Mouse (Mus musculus): ENCODE data around the gene Abca8a. TPM values are rescaled to one million over a fixed set of nuclear protein-coding genes. Genes with fewer than 3 reads are reported as not detected.

The Abca8a gene
- polyA plus RNA-seq (2014; fragmentation: Nextera tagmentation; extraction: Ambion mirVana): 2.5 and 3.2 TPM in 2 replicates

DNA sequence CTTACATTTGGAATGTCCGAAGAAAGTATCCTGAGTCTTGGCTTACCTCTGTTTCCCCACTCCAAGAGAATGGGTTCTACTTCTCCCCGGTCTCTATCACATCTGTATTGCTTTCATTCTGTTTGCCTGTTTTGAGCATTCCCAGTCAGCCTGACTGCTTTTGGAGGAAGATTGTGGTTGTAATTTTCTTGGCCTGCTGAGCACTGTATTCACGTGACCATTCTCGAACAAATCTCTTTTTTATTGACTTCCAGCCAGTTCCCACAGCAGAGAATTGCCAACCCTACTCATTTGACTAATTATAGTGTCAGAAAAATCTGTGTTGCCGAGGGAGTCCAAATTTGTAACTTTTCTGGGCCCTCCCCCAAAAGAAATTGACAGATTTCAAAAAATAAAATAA, at the start of gene Abca8a:
TSS of gene Abca8a (minus strand) at position 121 of the 400 bp plus-strand sequence.
- Histone ChIP-seq H3K36me3 (ENCODE audit: control insufficient read depth, insufficient read depth, low read length) (no peaks in the 10 kb centered on the region), H3K4me3 (ENCODE audit: control insufficient read depth in 1 of 2, insufficient read depth in 1 of 2, low read depth in 1 of 2, low read length in 2 of 2) (no peak within 1 kb of the TSS), H3K9ac (ENCODE audit: low read length) (no peak within 1 kb of the TSS), H3K9me3 (ENCODE audit: control insufficient read depth, low read length) (0 out of 2 replicates have a peak, but pooled peaks cover 4% of the 10 kb centered on the region), H3K4me2 (ENCODE audit: low read length) (no peak within 1 kb of the TSS; the same call in 1 of the 2 replicates), H3K4me1 (ENCODE audit: control insufficient read depth in 2 of 2, insufficient read depth in 2 of 2, low read length in 2 of 2) (no peaks in the 10 kb centered on the region), H3K27me3 (ENCODE audit: control insufficient read depth, insufficient read depth, low read length) (no peaks in the 10 kb centered on the region), H3K27ac (replicated peaks in 1 of 2; ENCODE audit: control insufficient read depth in 1 of 2, insufficient read depth in 1 of 2, low read depth in 2 of 2, low read length in 2 of 2) (no peak within 1 kb of the TSS)
- 70% methylated on average over 5 of the region's 5 CpGs for WGBS
- ATAC-seq (ENCODE audit: insufficient number of reproducible peaks, insufficient read depth, low FRiP score, low read depth): no peak

DNA sequence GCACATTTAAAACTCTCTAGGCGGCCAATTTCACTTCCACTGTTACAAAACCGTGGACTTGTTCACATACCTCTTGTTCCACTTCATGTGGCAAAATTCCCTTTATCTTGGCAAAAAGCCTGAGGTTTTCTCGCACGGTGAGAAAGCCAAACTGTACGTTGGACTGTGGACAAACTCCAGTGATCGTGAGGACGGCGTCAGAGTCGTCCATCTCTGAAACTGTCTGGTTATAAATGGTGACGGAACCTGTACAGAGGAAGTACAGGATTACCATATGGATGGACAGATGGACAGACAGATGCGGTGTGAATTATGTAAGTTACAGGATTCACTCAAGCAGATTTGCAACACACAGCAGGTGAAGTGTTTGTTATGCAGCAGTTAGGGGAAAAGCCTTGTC, 49.6 kb upstream of the Abca8a start:
- WGBS: 81% methylated on average over 11 of the region's 11 CpGs
- Histone ChIP-seq H3K4me2 (ENCODE audit: low read length) (no peak overlapping the region), H3K9me3 (ENCODE audit: control insufficient read depth, low read length) (no peaks in the 10 kb centered on the region), H3K4me1 (ENCODE audit: control insufficient read depth in 2 of 2, insufficient read depth in 2 of 2, low read length in 2 of 2) (no peaks in the 10 kb centered on the region), H3K4me3 (ENCODE audit: control insufficient read depth in 1 of 2, insufficient read depth in 1 of 2, low read depth in 1 of 2, low read length in 2 of 2) (no peak overlapping the region), H3K36me3 (ENCODE audit: control insufficient read depth, insufficient read depth, low read length) (no peaks in the 10 kb centered on the region), H3K27ac (replicated peaks in 1 of 2; ENCODE audit: control insufficient read depth in 1 of 2, insufficient read depth in 1 of 2, low read depth in 2 of 2, low read length in 2 of 2) (no peak overlapping the region), H3K9ac (ENCODE audit: low read length) (no peak overlapping the region), H3K27me3 (ENCODE audit: control insufficient read depth, insufficient read depth, low read length) (no peaks in the 10 kb centered on the region)
- ATAC-seq (ENCODE audit: insufficient number of reproducible peaks, insufficient read depth, low FRiP score, low read depth): no peak

DNA sequence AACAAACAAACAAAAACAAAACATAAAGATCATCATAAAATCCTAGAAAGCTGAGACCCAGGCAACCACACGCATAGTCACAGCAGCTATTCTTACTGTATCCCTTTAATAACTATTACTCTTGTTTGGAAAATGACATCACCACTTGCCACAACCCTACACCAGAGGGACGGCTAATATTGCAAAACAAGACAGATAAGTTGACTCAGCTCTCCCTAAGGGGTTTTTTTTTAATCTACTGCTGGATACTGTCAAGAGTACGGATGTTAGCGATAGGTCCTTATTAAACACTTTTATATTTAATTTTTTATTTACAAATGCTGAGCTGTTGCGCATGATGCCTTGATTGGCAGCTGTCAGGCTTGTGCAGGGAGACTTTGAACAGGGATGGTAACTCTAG, 35.0 kb upstream of the Abca8a start:
- H3K36me3 ChIP-seq (ENCODE audit: control insufficient read depth, insufficient read depth, low read length): no peaks in the 10 kb centered on the region
- WGBS: 61% methylated on average over 5 of the region's 5 CpGs
- H3K9me3 ChIP-seq (ENCODE audit: control insufficient read depth, low read length): no peaks in the 10 kb centered on the region
- 0 out of 4 replicates have a peak, but pooled peaks cover 0 to 2% of the 10 kb centered on the region in 2 experiments for H3K4me1 ChIP-seq (ENCODE audit: control insufficient read depth in 2 of 2, insufficient read depth in 2 of 2, low read length in 2 of 2)
- H3K4me3 ChIP-seq (ENCODE audit: control insufficient read depth in 1 of 2, insufficient read depth in 1 of 2, low read depth in 1 of 2, low read length in 2 of 2): no peak overlapping the region
- no peak overlapping the region for H3K27ac ChIP-seq (replicated peaks in 1 of 2; ENCODE audit: control insufficient read depth in 1 of 2, insufficient read depth in 1 of 2, low read depth in 2 of 2, low read length in 2 of 2)
- H3K27me3 ChIP-seq (ENCODE audit: control insufficient read depth, insufficient read depth, low read length): no peaks in the 10 kb centered on the region
- ATAC-seq (ENCODE audit: insufficient number of reproducible peaks, insufficient read depth, low FRiP score, low read depth): no peak
- no peak overlapping the region for H3K4me2 ChIP-seq (ENCODE audit: low read length)
- no peak overlapping the region for H3K9ac ChIP-seq (ENCODE audit: low read length)

DNA sequence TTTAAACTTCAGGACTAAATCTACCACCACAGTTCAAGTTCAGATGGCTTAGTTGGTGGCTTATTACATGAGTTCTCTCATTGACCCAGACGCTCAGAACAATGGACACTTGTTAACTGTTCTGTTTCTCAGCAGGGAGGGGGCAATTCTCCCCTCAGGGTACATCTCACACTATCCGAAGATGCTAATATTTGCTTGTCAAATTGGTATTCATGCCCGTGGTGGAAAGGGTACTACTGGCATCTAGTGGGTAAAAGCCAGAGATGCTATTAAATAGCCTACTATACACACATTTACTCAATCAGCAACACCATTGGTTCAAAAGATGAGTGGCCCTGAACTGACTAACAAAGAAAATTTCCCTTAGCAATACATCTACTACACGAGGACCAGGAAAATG, 15.4 kb upstream of the Abca8a start:
- H3K4me3 ChIP-seq (ENCODE audit: control insufficient read depth in 1 of 2, insufficient read depth in 1 of 2, low read depth in 1 of 2, low read length in 2 of 2): no peak overlapping the region
- H3K9me3 ChIP-seq (ENCODE audit: control insufficient read depth, low read length): no peaks in the 10 kb centered on the region
- no peak for ATAC-seq (ENCODE audit: insufficient number of reproducible peaks, insufficient read depth, low FRiP score, low read depth)
- H3K4me1 ChIP-seq (ENCODE audit: control insufficient read depth in 2 of 2, insufficient read depth in 2 of 2, low read length in 2 of 2): no peaks in the 10 kb centered on the region
- no peak overlapping the region for H3K27ac ChIP-seq (replicated peaks in 1 of 2; ENCODE audit: control insufficient read depth in 1 of 2, insufficient read depth in 1 of 2, low read depth in 2 of 2, low read length in 2 of 2)
- no peak overlapping the region for H3K9ac ChIP-seq (ENCODE audit: low read length)
- 69% methylated on average over 4 of the region's 4 CpGs for WGBS
- H3K27me3 ChIP-seq (ENCODE audit: control insufficient read depth, insufficient read depth, low read length): no peaks in the 10 kb centered on the region
- no peaks in the 10 kb centered on the region for H3K36me3 ChIP-seq (ENCODE audit: control insufficient read depth, insufficient read depth, low read length)
- no peak overlapping the region for H3K4me2 ChIP-seq (ENCODE audit: low read length)

DNA sequence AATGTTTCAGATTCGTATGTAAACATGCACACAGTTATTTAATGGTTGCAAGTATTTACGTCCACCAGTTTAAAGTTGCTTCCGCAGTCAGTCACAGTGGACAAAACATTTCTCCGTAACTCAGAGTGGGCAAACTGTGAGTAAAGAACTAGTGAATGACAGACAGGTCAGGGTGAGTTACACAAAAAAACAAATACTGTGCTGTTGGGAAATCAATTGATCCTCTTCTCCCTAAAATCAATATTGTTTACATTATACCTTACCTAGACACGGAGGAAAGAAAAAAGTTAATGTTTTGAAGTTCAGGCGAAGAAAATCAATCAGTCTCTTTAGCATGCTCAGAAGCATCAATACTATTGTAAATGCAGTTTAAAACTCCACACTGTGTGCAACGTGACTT, 5.7 kb upstream of the Abca8a start:
- Histone ChIP-seq H3K4me2 (ENCODE audit: low read length) (no peak overlapping the region), H3K27me3 (ENCODE audit: control insufficient read depth, insufficient read depth, low read length) (no peaks in the 10 kb centered on the region), H3K9ac (ENCODE audit: low read length) (no peak overlapping the region), H3K27ac (replicated peaks in 1 of 2; ENCODE audit: control insufficient read depth in 1 of 2, insufficient read depth in 1 of 2, low read depth in 2 of 2, low read length in 2 of 2) (no peak overlapping the region), H3K9me3 (ENCODE audit: control insufficient read depth, low read length) (no peaks in the 10 kb centered on the region), H3K36me3 (ENCODE audit: control insufficient read depth, insufficient read depth, low read length) (no peaks in the 10 kb centered on the region), H3K4me3 (ENCODE audit: control insufficient read depth in 1 of 2, insufficient read depth in 1 of 2, low read depth in 1 of 2, low read length in 2 of 2) (no peak overlapping the region), H3K4me1 (ENCODE audit: control insufficient read depth in 2 of 2, insufficient read depth in 2 of 2, low read length in 2 of 2) (no peaks in the 10 kb centered on the region)
- 85% methylated on average over 7 of the region's 7 CpGs for WGBS
- ATAC-seq (ENCODE audit: insufficient number of reproducible peaks, insufficient read depth, low FRiP score, low read depth): no peak

DNA sequence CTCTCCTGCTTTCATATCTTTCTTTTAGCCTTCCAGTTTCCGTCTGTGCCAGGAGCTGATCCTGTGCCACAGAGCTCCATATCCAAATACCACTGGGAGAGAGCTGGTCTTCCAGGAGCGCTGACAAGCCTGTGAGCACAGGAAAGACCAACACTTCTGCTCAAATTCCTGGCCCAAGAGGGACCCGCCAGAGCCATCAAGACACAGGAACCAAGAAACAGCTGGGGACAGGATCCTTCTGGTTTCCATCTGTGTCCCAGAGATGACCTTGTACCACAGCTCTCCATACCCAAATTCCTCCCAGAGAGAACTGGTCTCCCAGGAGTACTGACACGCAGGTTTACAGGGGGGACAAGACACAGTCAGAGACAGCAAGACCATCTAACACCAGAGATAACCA, 3.1 kb upstream of the Abca8a start:
- WGBS: 41% methylated on average over 4 of the region's 4 CpGs
- Histone ChIP-seq H3K27me3 (ENCODE audit: control insufficient read depth, insufficient read depth, low read length) (no peaks in the 10 kb centered on the region), H3K9ac (ENCODE audit: low read length) (no peak overlapping the region), H3K4me2 (ENCODE audit: low read length) (no peak overlapping the region), H3K4me1 (ENCODE audit: control insufficient read depth in 2 of 2, insufficient read depth in 2 of 2, low read length in 2 of 2) (no peaks in the 10 kb centered on the region), H3K27ac (replicated peaks in 1 of 2; ENCODE audit: control insufficient read depth in 1 of 2, insufficient read depth in 1 of 2, low read depth in 2 of 2, low read length in 2 of 2) (no peak overlapping the region), H3K4me3 (ENCODE audit: control insufficient read depth in 1 of 2, insufficient read depth in 1 of 2, low read depth in 1 of 2, low read length in 2 of 2) (no peak overlapping the region), H3K36me3 (ENCODE audit: control insufficient read depth, insufficient read depth, low read length) (no peaks in the 10 kb centered on the region), H3K9me3 (ENCODE audit: control insufficient read depth, low read length) (no peaks in the 10 kb centered on the region)
- no peak for ATAC-seq (ENCODE audit: insufficient number of reproducible peaks, insufficient read depth, low FRiP score, low read depth)

DNA sequence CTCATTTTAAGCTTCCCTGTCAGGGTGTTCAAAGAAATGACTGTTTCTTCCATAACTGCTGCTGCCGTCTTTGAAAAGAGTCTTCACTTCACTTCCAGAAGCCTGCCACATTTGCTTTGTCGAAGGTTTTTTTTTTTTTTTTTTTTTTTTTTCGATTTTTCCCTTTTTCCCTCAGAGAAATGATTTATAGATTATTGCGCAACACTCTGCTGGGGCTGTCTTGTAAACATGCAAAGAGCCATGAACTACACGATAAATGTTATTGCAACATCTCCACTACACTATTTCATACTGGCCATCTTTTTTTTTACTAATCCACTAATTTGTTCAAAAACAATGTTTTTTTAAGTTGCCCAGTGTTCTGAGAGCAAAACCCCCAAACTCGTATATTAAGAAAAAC, 1.7 kb upstream of the Abca8a start:
- Histone ChIP-seq H3K36me3 (ENCODE audit: control insufficient read depth, insufficient read depth, low read length) (no peaks in the 10 kb centered on the region), H3K4me3 (ENCODE audit: control insufficient read depth in 1 of 2, insufficient read depth in 1 of 2, low read depth in 1 of 2, low read length in 2 of 2) (no peak overlapping the region), H3K27ac (replicated peaks in 1 of 2; ENCODE audit: control insufficient read depth in 1 of 2, insufficient read depth in 1 of 2, low read depth in 2 of 2, low read length in 2 of 2) (no peak overlapping the region), H3K27me3 (ENCODE audit: control insufficient read depth, insufficient read depth, low read length) (no peaks in the 10 kb centered on the region), H3K9me3 (ENCODE audit: control insufficient read depth, low read length) (0 out of 2 replicates have a peak, but pooled peaks cover 2% of the 10 kb centered on the region), H3K4me1 (ENCODE audit: control insufficient read depth in 2 of 2, insufficient read depth in 2 of 2, low read length in 2 of 2) (no peaks in the 10 kb centered on the region), H3K4me2 (ENCODE audit: low read length) (no peak overlapping the region), H3K9ac (ENCODE audit: low read length) (no peak overlapping the region)
- ATAC-seq (ENCODE audit: insufficient number of reproducible peaks, insufficient read depth, low FRiP score, low read depth): no peak
- WGBS: 79% methylated on average over 6 of the region's 6 CpGs

DNA sequence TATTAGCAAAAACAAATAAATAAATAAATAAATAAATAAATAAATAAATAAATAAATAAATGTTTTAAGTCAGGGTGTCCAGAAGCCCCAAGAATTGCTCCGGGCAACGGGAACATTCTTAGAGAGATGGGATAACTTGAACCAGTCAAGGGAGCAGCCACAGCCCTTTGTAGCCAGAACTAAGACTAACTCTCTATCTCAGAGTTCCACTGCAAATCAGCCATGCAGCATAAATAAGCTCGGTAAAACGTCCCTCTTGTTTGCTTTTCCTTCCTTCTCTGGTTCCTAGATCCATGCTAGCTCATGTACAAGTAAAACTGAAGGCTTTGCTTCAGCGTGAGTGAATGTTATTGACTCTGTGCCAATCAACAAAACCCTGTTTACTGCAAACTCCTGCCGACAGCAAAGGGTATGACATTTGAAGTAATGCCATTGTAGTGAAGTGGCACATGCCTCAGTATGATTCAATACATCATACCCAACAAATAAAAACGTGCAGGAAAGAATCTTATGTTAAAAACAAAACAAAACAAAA, 865 bp downstream of the Abca8a start:
- Histone ChIP-seq H3K4me1 (ENCODE audit: control insufficient read depth in 2 of 2, insufficient read depth in 2 of 2, low read length in 2 of 2) (no peaks in the 10 kb centered on the region), H3K27me3 (ENCODE audit: control insufficient read depth, insufficient read depth, low read length) (no peaks in the 10 kb centered on the region), H3K4me2 (ENCODE audit: low read length) (no peak overlapping the region), H3K36me3 (ENCODE audit: control insufficient read depth, insufficient read depth, low read length) (no peaks in the 10 kb centered on the region), H3K9ac (ENCODE audit: low read length) (no peak overlapping the region), H3K9me3 (ENCODE audit: control insufficient read depth, low read length) (0 out of 2 replicates have a peak, but pooled peaks cover 4% of the 10 kb centered on the region), H3K4me3 (ENCODE audit: control insufficient read depth in 1 of 2, insufficient read depth in 1 of 2, low read depth in 1 of 2, low read length in 2 of 2) (no peak overlapping the region), H3K27ac (replicated peaks in 1 of 2; ENCODE audit: control insufficient read depth in 1 of 2, insufficient read depth in 1 of 2, low read depth in 2 of 2, low read length in 2 of 2) (no peak overlapping the region)
- no peak for ATAC-seq (ENCODE audit: insufficient number of reproducible peaks, insufficient read depth, low FRiP score, low read depth)
- WGBS: 62% methylated on average over 7 of the region's 7 CpGs

Data from heart, embryonic 14.5 days (tissue).